Mouse (Mus musculus) hindbrain, embryonic 12.5 days (tissue): ENCODE data around the gene Parp14. TPM values are rescaled to one million over a fixed set of nuclear protein-coding genes. Genes with fewer than 3 reads are reported as not detected.
A peak's percentile ranks its signal among the peaks of the same experiment; 100 is the strongest.
"Not testable (repeated sequence)": the region's sequence is repeated elsewhere in the genome, so short reads cannot be mapped to it uniquely, and the experiment has no call there.

Experiments used
- ATAC-seq: fragments of 200-750 bp; cut with Nextera tagmentation; 2 replicates; pipeline ENCODE4 v1.8.0; 2017; ENCODE audit warnings: moderate TSS enrichment; ENCODE audit not compliant: low FRiP score
- H3K27ac ChIP-seq: fragments of 300-500 bp; sonication (generic); 2 replicates; pipeline ENCODE4 v1.5.1; 2016; ENCODE audit warnings: mild to moderate bottlenecking
- H3K27me3 ChIP-seq: fragments of 300-500 bp; sonication (generic); 2 replicates; pipeline ENCODE4 v1.6.1; 2016; ENCODE audit warnings: mild to moderate bottlenecking
- H3K36me3 ChIP-seq: fragments of 300-500 bp; sonication (generic); 2 replicates; pipeline ENCODE4 v1.6.1; 2016; ENCODE audit warnings: mild to moderate bottlenecking
- H3K4me1 ChIP-seq: fragments of 300-500 bp; sonication (generic); 2 replicates; pipeline ENCODE4 v1.6.1; 2016
- H3K4me2 ChIP-seq: fragments of 300-500 bp; sonication (generic); replicated peaks from 2 replicates; pipeline ENCODE4 v1.6.1; 2016; ENCODE audit warnings: mild to moderate bottlenecking
- H3K4me3 ChIP-seq: fragments of 300-500 bp; sonication (generic); 2 replicates; pipeline ENCODE4 v1.5.1; 2016; ENCODE audit warnings: mild to moderate bottlenecking
- H3K9ac ChIP-seq: fragments of 300-500 bp; sonication (generic); 2 replicates; pipeline ENCODE4 v1.6.1; 2016; ENCODE audit warnings: mild to moderate bottlenecking, moderate library complexity
- H3K9me3 ChIP-seq: fragments of 300-500 bp; sonication (generic); replicated peaks from 2 replicates; pipeline ENCODE4 v1.6.1; 2016; ENCODE audit warnings: mild to moderate bottlenecking
- whole genome bisulfite sequencing: fragments of 180-500 bp; shearing (Covaris S2); methylation state at CpG from one replicate; pipeline ENCODE4 v1.1.7; 2016; 5-methylcytosine and 5-hydroxymethylcytosine counted together
- polyA plus RNA-seq: library from polyadenylated mRNA; unstranded; fragments of >200 nt; fragmentation: Nextera tagmentation; extraction: Ambion mirVana; gene quantifications from 2 replicates; pipeline ENCODE4 v1.2.1, GENCODE M21; 2016

The Parp14 gene
- polyA plus RNA-seq, 1 experiment from 2014 or later = 0.43 TPM

GRCm38 (mm10) chr16:35900541-35900940 is 29.2 kb upstream of the Parp14 start:
- H3K4me3 ChIP-seq = no peak overlapping the region
- 86% methylated on average over 3 of the region's 3 CpGs for WGBS
- H3K36me3 ChIP-seq = no peaks in the 10 kb centered on the region
- H3K9me3 ChIP-seq = 0 out of 2 replicates have a peak, but pooled peaks cover 6% of the 10 kb centered on the region
- H3K9ac ChIP-seq = no peak overlapping the region
- no peak overlapping the region for H3K4me2 ChIP-seq
- H3K4me1 ChIP-seq = no peaks in the 10 kb centered on the region
- H3K27me3 ChIP-seq = no peaks in the 10 kb centered on the region
- ATAC-seq = no peak
- no peak overlapping the region for H3K27ac ChIP-seq

- Histone ChIP-seq H3K9ac (no peak overlapping the region), H3K4me3 (no peak overlapping the region), H3K36me3 (no peaks in the 10 kb centered on the region), H3K27ac (no peak overlapping the region), H3K4me1 (no peaks in the 10 kb centered on the region), H3K27me3 (no peaks in the 10 kb centered on the region), H3K4me2 (no peak overlapping the region), H3K9me3 (0 out of 2 replicates have a peak, but pooled peaks cover 6% of the 10 kb centered on the region)
- WGBS = 55% methylated on average over 6 of the region's 6 CpGs
- ATAC-seq = no peak
These were observed 23.7 kb upstream of the Parp14 start for GRCm38 (mm10) chr16:35894997-35895396.

DNA sequence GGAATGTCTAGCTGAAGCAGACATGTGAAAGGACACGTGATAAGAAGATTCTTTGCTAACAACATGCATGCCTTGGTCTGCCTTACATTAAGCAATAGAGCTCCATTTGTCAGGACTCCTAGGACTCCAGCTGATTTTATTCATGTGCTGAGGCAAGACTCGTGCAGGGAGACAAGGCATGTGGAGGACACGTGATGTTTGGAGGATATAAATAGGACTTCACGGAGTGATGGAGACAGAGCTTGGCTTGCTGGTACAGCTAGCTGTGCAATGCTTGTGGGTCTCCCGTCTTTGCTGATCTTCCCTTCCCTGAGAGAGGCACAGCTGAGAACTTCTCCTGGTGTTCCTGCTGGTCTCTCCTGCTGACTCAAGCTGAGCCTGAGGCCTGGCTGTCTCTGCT is 20.3 kb upstream of the Parp14 start:
- not testable (repeated sequence) for H3K36me3 ChIP-seq, H3K9ac ChIP-seq, H3K4me1 ChIP-seq, H3K4me2 ChIP-seq, ATAC-seq, H3K9me3 ChIP-seq, H3K4me3 ChIP-seq, H3K27me3 ChIP-seq, H3K27ac ChIP-seq
- 78% methylated on average over 5 of the region's 5 CpGs for WGBS

DNA sequence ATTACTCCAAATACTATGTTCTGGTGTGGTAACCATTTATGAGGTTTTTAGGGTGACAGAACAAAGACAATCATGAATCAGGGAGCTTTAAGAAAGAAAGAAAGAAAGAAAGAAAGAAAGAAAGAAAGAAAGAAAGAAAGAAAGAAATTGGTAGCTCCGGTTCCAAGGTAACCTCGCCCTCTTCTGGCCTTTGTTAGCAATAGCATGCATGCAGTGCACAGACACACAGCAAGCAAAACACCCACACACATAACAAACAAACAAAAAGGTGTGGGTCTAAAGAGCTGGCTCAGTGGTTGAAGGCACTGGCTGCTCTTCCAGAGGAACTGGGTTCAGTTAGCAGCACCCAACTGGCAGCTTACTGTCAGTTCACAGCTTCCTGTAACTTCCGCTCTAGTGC is 19.3 kb upstream of the Parp14 start:
- no peak overlapping the region for H3K4me2 ChIP-seq
- 69% methylated on average over 3 of the region's 3 CpGs for WGBS

GRCm38 (mm10) chr16:35888910-35889309 is 17.6 kb upstream of the Parp14 start:
- Histone ChIP-seq H3K4me1 (no peaks in the 10 kb centered on the region), H3K27me3 (no peaks in the 10 kb centered on the region), H3K27ac (no peak overlapping the region), H3K4me3 (no peak overlapping the region), H3K36me3 (no peaks in the 10 kb centered on the region), H3K9me3 (no peaks in the 10 kb centered on the region), H3K4me2 (no peak overlapping the region), H3K9ac (no peak overlapping the region)
- ATAC-seq = no peak
- WGBS = 90% methylated on average over 5 of the region's 5 CpGs

More for the DNA sequence above, 19.3 kb upstream of the Parp14 start:
- H3K9ac ChIP-seq = no peak overlapping the region
- H3K9me3 ChIP-seq = no peaks in the 10 kb centered on the region
- no peak for ATAC-seq
- H3K4me1 ChIP-seq = no peaks in the 10 kb centered on the region
- H3K27me3 ChIP-seq = no peaks in the 10 kb centered on the region
- H3K4me3 ChIP-seq = no peak overlapping the region
- no peak overlapping the region for H3K27ac ChIP-seq
- no peaks in the 10 kb centered on the region for H3K36me3 ChIP-seq

GRCm38 (mm10) chr16:35888174-35888573 is 16.8 kb upstream of the Parp14 start:
- WGBS = 79% methylated on average over 7 of the region's 7 CpGs
- no peaks in the 10 kb centered on the region for H3K36me3 ChIP-seq
- H3K4me1 ChIP-seq = no peaks in the 10 kb centered on the region
- H3K27me3 ChIP-seq = no peaks in the 10 kb centered on the region
- H3K4me2 ChIP-seq = no peak overlapping the region
- no peaks in the 10 kb centered on the region for H3K9me3 ChIP-seq
- ATAC-seq = no peak
- no peak overlapping the region for H3K4me3 ChIP-seq
- no peak overlapping the region for H3K9ac ChIP-seq
- H3K27ac ChIP-seq = no peak overlapping the region

GRCm38 (mm10) chr16:35874416-35874815 is 3.1 kb upstream of the Parp14 start:
- Histone ChIP-seq H3K27me3 (peaks cover 34% of the 10 kb centered on the region), H3K9me3 (no peaks in the 10 kb centered on the region), H3K27ac (no peak overlapping the region), H3K36me3 (no peaks in the 10 kb centered on the region), H3K4me2 (no peak overlapping the region), H3K4me1 (peaks cover 14% of the 10 kb centered on the region; the same call in 1 of the 2 replicates), H3K9ac (no peak overlapping the region), H3K4me3 (no peak overlapping the region)
- WGBS = 27% methylated on average over 3 of the region's 3 CpGs
- no peak for ATAC-seq

DNA sequence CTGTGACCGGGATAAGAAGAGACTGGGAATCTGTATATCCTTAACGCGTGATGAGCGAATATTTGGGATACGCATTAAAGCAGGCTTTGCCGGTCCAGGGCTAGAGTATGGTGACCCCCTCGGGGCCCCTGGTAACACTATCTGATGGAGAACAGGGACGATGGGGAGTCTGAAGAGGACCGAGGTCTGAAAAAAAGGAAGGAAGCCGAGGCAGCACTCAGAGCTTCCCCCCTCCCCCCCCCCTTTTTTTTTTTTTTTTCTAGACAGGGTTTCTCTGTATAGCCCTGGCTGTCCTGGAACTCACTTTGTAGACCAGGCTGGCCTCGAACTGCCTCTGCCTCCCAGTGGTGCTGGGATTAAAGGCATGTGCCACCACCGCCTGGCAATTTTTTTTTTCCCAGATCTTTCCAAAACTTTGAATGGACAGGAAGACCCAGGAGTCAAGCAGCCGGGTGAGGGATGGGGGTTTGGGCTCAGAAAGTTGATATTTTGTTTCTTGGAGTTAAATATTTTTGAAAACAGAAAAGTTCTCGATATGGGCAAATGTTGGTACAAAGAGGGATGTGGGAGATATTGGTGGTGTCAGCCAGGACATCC is 1.2 kb upstream of the Parp14 start:
- H3K27me3 ChIP-seq = peaks cover 34% of the 10 kb centered on the region
- H3K4me3 ChIP-seq = no peak overlapping the region
- no peaks in the 10 kb centered on the region for H3K9me3 ChIP-seq
- H3K9ac ChIP-seq = no peak overlapping the region
- H3K4me1 ChIP-seq = peaks cover 14% of the 10 kb centered on the region; the same call in 1 of the 2 replicates
- H3K4me2 ChIP-seq = no peak overlapping the region
- no peaks in the 10 kb centered on the region for H3K36me3 ChIP-seq
- H3K27ac ChIP-seq = no peak overlapping the region
- 39% methylated on average over 14 of the region's 14 CpGs for WGBS
- ATAC-seq = no peak

DNA sequence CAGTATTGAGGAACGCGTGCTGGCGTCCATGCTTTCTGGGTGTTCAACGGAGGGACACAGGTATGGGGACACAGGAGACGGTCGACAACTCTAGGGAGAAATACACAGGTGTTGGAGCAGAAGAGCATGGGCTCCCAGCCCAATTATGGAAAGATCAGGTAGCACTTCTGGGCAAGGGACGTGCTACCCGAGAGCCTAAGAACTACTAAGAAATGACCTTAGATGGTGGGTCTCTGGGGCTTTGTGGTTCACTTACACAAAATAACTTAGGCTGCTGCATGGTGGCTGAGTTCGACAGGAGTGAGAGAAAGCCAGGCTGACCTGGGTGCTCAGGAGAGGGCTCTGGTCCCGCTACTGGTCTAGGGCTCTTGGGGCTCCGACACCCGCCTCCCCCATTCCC is 554 bp upstream of the Parp14 start:
- WGBS = 22% methylated on average over 12 of the region's 12 CpGs
- no peak overlapping the region for H3K9ac ChIP-seq
- H3K4me3 ChIP-seq = peak overlapping the region; percentile 52; the same call in 1 of the 2 replicates
- H3K27ac ChIP-seq = no peak overlapping the region
- H3K4me2 ChIP-seq = peak overlapping the region; percentile 96
- H3K9me3 ChIP-seq = no peaks in the 10 kb centered on the region
- no peak for ATAC-seq
- H3K27me3 ChIP-seq = peaks cover 34% of the 10 kb centered on the region
- no peaks in the 10 kb centered on the region for H3K36me3 ChIP-seq
- H3K4me1 ChIP-seq = peaks cover 14% of the 10 kb centered on the region; the same call in 1 of the 2 replicates

- Histone ChIP-seq H3K36me3 (no peaks in the 10 kb centered on the region), H3K27ac (no peak overlapping the region), H3K9ac (peak overlapping the region; percentile 67), H3K4me1 (peaks cover 14% of the 10 kb centered on the region; the same call in 1 of the 2 replicates), H3K27me3 (peaks cover 34% of the 10 kb centered on the region), H3K9me3 (no peaks in the 10 kb centered on the region), H3K4me2 (peak overlapping the region; percentile 96), H3K4me3 (peak overlapping the region; percentile 52)
- no peak for ATAC-seq
- WGBS = 2% methylated on average over 12 of the region's 12 CpGs
These were observed 730 bp downstream of the Parp14 start for GRCm38 (mm10) chr16:35870581-35871047.

GRCm38 (mm10) chr16:35869656-35870055 is 1.7 kb downstream of the Parp14 start:
- 81% methylated on average over 6 of the region's 6 CpGs for WGBS
- H3K4me1 ChIP-seq = peaks cover 14% of the 10 kb centered on the region; the same call in 1 of the 2 replicates
- no peak overlapping the region for H3K9ac ChIP-seq
- H3K4me2 ChIP-seq = no peak overlapping the region
- H3K27ac ChIP-seq = no peak overlapping the region
- H3K4me3 ChIP-seq = no peak overlapping the region
- no peaks in the 10 kb centered on the region for H3K36me3 ChIP-seq
- no peaks in the 10 kb centered on the region for H3K9me3 ChIP-seq
- ATAC-seq = no peak
- H3K27me3 ChIP-seq = peaks cover 34% of the 10 kb centered on the region

- Histone ChIP-seq H3K9ac (no peak overlapping the region), H3K27me3 (peaks cover 34% of the 10 kb centered on the region)
- no peak for ATAC-seq
These were observed 2.2 kb downstream of the Parp14 start for GRCm38 (mm10) chr16:35869126-35869525.

GRCm38 (mm10) chr16:35867726-35868125 is 3.6 kb downstream of the Parp14 start:
- Histone ChIP-seq H3K27ac (no peak overlapping the region), H3K4me3 (no peak overlapping the region), H3K4me1 (peaks cover 14% of the 10 kb centered on the region; the same call in 1 of the 2 replicates), H3K36me3 (no peaks in the 10 kb centered on the region), H3K27me3 (peaks cover 29% of the 10 kb centered on the region), H3K4me2 (no peak overlapping the region), H3K9ac (no peak overlapping the region), H3K9me3 (no peaks in the 10 kb centered on the region)
- 81% methylated on average over 11 of the region's 11 CpGs for WGBS
- ATAC-seq = no peak

More at GRCm38 (mm10) chr16:35869126-35869525, 2.2 kb downstream of the Parp14 start:
- Histone ChIP-seq H3K4me3 (no peak overlapping the region), H3K4me1 (peaks cover 14% of the 10 kb centered on the region; the same call in 1 of the 2 replicates), H3K27ac (no peak overlapping the region), H3K9me3 (no peaks in the 10 kb centered on the region), H3K4me2 (no peak overlapping the region), H3K36me3 (no peaks in the 10 kb centered on the region)
- WGBS = 24% methylated on average over 3 of the region's 3 CpGs
